Mouse (Mus musculus): ENCODE measurements around the gene Atp5e.

The Atp5e gene

DNA sequence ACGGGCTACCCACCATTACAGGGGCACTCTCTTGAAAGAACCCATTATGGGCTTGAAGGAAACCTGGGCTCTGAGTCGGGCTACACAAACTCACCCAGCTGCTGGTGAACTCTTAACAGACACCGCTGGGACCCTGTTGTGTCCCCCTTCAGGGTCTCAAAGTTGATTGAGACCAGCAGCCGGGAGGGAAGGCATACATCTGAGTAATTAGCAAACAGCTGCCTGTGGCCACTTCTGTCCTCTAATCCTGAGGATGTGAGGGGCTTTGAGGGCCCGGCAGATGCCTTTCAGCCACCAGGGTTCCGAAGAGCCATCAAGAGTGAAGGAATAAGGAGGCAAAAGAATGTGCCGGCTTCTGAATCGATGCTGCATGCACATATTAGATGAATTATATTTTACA is 17.0 kb downstream of the Atp5e start:
- no peak for DNase-seq (ENCODE audit: low spot score)

GRCm38 (mm10) chr2:174446492-174446891 is 17.4 kb downstream of the Atp5e start:
- DNase-seq (ENCODE audit: low spot score) = peak; percentile 28

DNA sequence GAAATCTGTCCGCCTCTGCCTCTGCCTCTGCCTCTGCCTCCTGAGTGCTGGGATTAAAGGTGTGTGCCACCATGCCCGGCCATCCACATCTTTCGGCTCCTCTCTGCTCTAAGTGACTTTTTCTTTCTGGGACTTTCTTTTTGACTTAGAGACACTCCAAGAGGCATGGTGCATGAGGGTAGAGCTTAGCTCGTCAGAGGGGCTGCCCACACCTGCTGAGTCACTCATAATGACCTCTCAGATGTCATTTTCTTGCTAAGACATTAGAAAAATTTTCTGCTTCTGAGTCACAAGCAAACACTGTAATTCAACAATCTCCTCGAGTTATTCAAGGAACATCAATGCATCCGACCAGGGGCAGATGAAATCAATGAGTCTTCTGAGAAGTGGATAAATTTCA is 18.9 kb downstream of the Atp5e start:
- no peak for DNase-seq (ENCODE audit: low spot score)

DNA sequence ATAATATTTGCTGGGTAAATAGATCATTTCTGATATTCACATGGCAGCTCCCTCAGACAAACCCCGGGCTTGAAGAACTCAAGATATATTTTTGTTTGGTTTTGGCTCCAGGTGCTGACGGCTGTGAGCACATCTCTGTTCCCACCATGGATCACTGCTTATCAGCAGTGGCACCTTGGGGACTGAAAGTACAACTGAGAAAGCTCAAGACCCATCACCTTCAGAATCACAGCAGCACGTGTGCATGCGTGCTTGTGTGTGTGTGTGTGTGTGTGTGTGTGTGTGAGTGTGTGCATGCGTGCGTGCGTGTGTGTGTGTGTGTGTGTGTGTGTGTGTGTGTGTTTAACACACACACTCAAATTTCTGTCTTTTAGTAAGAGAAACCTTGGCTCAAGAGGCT is 19.5 kb downstream of the Atp5e start:
- no peak for DNase-seq (ENCODE audit: low spot score)

DNA sequence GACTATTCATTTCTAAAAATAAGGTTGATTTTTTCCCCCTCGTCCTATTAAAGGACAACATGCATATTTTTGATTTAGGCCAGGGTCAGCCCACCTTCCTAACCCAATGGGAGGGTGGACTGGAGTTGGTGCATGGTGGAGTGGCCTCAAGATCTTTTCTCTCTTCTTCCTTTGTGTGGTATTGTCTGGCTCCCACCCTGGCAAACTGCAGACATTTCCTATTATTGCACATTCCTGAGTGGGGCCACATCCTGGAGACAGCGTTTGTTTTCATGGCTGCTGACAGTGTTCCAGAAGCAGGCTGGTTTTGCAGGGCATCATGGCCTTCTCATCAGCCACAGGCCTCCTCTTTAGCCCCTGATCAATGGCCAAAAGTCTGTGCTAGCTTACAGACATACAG is 20.9 kb downstream of the Atp5e start:
- DNase-seq (ENCODE audit: low spot score) = no peak

DNA sequence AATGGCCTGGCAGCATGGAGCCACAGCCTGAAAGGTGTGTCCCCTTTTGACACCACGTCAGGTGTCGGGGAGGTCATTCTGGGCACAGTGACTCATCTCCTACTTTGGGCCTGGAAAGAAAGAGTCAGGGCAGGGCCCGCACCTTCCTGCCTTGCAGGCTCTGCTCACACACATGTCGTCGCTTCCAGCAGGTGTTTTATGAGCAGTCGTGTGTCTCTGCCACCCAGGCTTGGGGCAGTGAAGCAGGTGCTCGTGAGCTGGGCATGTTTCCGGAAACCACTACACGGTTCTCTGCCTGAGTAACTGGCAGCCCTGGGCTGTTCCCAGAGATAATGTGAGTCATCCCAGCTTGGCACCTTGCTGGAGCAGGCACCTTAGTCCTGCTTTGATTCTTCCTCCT is 21.4 kb downstream of the Atp5e start:
- no peak for DNase-seq (ENCODE audit: low spot score)

- no peak for DNase-seq (ENCODE audit: low spot score)
These were observed 22.0 kb downstream of the Atp5e start for GRCm38 (mm10) chr2:174441898-174442297.

- DNase-seq (ENCODE audit: low spot score) = no peak
These were observed 23.9 kb downstream of the Atp5e start for GRCm38 (mm10) chr2:174439961-174440360.

- DNase-seq (ENCODE audit: low spot score) = no peak
These were observed 24.5 kb downstream of the Atp5e start for GRCm38 (mm10) chr2:174439450-174439838.

GRCm38 (mm10) chr2:174438737-174439449 is 25.0 kb downstream of the Atp5e start, which contains the start of gene Ctsz:
Ctsz (minus strand) TSS chr2:174439039.
- peak; percentile 79 for DNase-seq (ENCODE audit: low spot score)

- no peak for DNase-seq (ENCODE audit: low spot score)
These were observed 25.7 kb downstream of the Atp5e start for GRCm38 (mm10) chr2:174438181-174438580.

DNA sequence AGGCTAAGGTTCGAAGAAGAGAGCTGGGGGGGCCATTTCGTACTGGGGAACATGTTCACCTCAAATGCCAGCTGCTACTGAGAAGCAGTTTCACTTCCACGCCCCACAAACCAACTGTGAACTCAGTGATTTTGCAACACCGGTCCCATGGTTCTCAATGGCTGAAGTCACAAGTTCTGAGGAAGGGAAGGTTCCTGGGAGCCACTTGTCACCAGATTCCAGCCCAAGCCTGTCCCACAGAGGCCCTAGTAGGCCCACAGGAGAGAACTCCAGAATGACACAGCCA is 26.3 kb downstream of the Atp5e start:
- no peak for DNase-seq (ENCODE audit: low spot score)

DNA sequence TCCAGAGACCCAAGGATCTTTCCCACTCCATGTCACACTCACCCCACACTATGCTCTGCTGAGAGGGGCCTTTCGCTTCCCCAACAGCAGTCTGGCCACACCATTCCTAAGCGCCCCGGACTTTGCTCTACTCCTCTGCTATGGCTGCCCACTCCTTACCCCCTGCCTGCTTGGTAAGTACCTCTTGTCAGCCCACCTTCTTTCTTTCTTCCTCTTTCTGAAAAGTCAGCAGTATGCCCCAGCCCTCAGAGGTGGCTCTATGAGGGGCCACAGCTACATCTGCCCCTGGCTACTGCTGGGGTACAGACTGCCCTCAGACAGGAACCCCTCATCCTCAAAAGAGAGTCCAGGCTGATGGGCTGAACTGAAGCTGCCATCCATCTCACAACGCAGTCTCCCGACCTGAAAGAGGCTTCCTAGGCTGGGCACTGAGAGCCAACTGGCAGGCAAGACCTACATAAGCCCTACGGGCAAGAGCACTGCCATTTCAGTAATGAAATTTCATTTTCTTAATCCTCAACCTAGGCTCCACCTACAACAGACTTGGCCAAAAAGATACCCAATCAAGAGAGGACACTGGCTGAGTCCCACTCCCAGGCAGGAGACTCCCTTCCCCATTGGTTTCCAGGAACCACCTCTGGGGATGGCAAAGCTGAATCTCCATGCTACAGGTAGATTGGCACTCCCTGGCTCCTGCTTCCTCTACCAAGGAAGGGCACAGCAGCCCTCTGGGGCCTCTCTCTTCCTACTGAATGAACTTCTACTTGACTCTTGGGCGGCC is 26.8 kb downstream of the Atp5e start:
- no peak for DNase-seq (ENCODE audit: low spot score)

DNA sequence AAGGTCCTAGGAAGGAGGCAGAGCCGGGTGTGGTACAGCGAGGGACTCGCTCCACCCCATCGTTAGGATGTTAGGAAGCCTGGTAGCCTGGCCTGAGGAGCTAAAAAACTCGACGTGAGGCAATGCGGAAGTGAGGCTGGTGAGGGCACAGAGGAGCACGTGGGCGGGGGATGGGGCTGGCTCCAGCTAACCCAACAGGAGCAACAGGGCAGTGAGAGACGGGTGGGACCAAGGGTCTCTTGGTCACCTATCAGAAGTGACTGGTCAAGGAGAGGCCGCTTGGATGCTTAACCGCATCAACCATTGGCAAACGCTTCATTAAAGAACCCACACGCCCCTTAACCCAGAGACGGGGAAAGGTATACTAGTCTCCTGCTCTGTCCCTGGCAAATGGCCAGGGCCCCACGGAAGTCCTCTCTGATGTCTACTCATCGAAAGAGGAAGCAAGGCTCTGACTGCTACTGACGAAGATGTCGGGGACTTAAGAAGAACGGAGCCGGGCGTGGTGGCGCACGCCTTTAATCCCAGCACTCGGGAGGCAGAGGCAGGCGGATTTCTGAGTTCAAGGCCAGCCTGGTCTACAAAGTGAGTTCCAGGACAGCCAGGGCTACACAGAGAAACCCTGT is 27.7 kb downstream of the Atp5e start:
- no peak for DNase-seq (ENCODE audit: low spot score)

DNA sequence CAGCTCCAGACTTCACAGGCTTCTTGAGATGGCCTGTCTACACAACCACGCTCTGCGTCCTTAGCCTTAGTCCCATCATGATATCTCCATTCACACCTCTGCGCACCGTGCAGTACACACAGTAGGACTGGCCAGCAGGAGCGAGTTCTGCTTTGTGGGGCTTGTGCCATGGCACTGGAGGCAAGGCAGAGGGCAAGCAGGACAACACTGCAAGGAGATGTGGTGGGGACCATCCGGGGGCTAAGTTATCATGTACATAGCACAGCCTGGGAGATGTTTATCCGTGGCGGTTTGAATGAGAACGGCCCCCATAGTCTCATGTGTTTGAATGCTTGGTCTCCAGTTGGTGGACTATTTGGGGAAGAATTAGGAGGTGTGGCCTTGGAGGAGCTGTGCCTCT is 29.0 kb downstream of the Atp5e start:
- DNase-seq (ENCODE audit: low spot score) = no peak

- no peak for DNase-seq (ENCODE audit: low spot score)
These were observed 34.8 kb downstream of the Atp5e start for GRCm38 (mm10) chr2:174428996-174429591.

GRCm38 (mm10) chr2:174428076-174428835 is 35.6 kb downstream of the Atp5e start:
- no peak for DNase-seq (ENCODE audit: low spot score)

DNA sequence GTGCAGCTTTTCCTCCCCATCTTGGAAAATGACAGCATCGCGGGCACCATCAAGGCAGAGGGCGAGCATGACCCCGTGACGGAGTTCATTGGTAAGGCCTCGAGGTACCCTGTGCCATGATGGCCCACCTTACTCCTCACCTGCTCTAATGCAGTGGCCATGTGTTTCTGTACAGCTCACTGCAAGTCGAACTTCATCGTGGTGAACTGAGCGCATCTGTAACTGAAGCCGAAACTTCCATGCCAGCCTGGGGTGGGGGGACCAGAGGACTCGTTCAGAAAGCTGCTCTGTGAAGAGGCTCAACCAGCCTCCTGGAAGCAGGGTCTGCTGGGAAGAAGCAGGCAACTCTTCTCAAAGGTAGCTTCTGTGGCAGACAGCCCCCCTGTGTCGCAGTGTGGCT is 37.0 kb downstream of the Atp5e start:
- DNase-seq (ENCODE audit: low spot score) = no peak

DNA sequence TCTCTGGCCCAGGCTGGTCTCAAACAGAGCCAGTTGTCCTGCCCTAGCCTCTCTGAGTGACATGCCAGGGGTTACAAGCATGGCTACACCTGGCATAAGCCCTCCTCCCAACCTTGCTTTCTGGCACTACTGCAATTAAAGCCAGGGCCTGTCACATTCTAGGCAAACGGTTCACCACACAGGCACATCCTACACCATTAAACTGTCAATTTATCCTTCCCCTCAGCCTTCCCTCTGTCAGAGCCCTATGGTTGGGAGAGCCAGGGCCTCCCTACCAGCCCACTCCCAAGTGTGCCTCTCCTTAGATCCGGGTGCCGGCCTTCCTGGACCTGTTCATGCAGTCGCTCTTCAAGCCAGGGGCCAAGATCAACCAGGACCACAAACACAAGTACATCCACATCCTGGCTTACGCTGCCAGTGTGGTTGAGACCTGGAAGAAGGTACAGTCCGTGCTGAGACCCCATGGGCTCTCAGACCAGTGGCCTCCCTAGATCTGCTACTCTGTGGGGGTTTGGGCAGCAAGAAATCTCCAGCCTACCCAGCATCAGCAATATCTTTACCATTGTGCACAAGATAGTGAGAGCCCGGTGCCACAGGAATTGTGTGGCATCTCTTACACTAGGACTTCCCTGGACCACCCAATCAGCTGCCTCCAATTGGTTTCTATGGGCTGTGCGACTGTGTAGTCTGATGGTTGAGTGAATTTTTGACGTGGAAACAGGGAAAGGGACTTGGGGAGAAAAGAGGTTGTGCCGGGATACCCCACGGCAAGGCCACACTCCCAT is 39.4 kb downstream of the Atp5e start:
- no peak for DNase-seq (ENCODE audit: low spot score)

- DNase-seq (ENCODE audit: low spot score) = no peak
These were observed 42.8 kb downstream of the Atp5e start for GRCm38 (mm10) chr2:174421107-174421506.

DNA sequence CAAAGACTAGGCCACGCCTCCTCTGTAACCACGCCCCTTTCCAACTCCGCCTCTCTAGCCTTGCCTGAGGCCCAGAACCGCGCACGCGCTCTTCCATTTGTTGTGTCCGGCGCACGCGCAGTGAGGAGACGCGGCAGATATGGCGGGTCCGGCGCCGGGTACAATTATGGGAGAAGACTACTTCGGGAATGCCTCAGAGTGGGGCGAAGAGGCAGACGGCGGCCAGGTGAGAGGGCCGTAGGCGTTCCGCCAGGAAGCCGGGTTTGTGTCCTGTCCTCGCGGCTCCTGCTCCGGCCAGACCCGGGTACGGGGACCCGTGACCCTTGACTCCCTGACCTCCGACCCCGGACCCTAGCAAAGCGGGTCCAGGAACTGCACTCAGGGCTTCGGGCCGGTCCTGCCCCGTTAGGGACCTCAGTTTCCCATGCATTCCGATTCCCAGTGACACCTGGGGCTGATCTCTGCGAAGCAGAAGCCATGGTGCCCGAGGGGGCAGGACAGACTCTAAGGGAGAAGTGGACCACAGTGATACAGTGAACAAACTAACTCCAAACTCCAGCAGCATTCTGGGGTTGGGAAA is 48.1 kb downstream of the Atp5e start, which contains the start of gene Nelfcd:
TSS of gene Nelfcd (plus strand) at position 74 of the 580 bp plus-strand sequence.
- DNase-seq (ENCODE audit: low spot score) = peak; percentile 100
